8 mouse cellular contexts compared by ENCODE assay signal in genomic region chr11:96145622-96146270, GRCm38 (mm10). TPM values are rescaled to one million over a fixed set of nuclear protein-coding genes. Genes with fewer than 3 reads are reported as not detected.
DNase-seq lines count a peak whose midpoint lies in the region; ATAC-seq and TF ChIP-seq lines count a peak whose summit lies in the region.

No protein-coding gene starts in this region.

- DNase-seq in 3T3-L1 (ENCODE audit: low read depth, low spot score): peak; percentile 86
- DNase-seq in adrenal gland, adult 18-20 months (ENCODE audit: low spot score in 2 of 2): peak; percentile 73 to 75
- DNase-seq in liver, adult 2 months (ENCODE audit: extremely low read depth, low read depth, low spot score): peak; percentile 41
- peak; percentile 83 for DNase-seq in neural tube, embryonic 11.5 days (ENCODE audit: low spot score)
- DNase-seq in testis, postnatal 14 days (ENCODE audit: low spot score): peak; percentile 30

- H3K9me3 ChIP-seq in embryonic facial prominence, embryonic 12.5 days: no peaks in the 10 kb centered on the region
- no peaks in the 10 kb centered on the region for H3K9me3 ChIP-seq in heart, embryonic 11.5 days (replicated peaks; ENCODE audit: control insufficient read depth, low read length)
- H3K9me3 ChIP-seq in kidney, embryonic 14.5 days (ENCODE audit: control insufficient read depth, low read length): no peaks in the 10 kb centered on the region
- no peaks in the 10 kb centered on the region for H3K9me3 ChIP-seq in neural tube, embryonic 11.5 days (ENCODE audit: control insufficient read depth, low read length)

- peaks cover 7% of the 10 kb centered on the region; the same call in 1 of the 2 replicates for H3K4me1 ChIP-seq in embryonic facial prominence, embryonic 12.5 days
- 0 out of 2 replicates have a peak, but pooled peaks cover 2% of the 10 kb centered on the region for H3K4me1 ChIP-seq in heart, embryonic 11.5 days (ENCODE audit: control insufficient read depth, insufficient read depth, low read length)
- 0 out of 2 replicates have a peak, but pooled peaks cover 4% of the 10 kb centered on the region for H3K4me1 ChIP-seq in kidney, embryonic 14.5 days (ENCODE audit: control insufficient read depth, insufficient read depth, low read length)
- H3K4me1 ChIP-seq in liver, adult 2 months (ENCODE audit: control insufficient read depth, insufficient read depth, low read length): no peaks in the 10 kb centered on the region
- H3K4me1 ChIP-seq in neural tube, embryonic 11.5 days (ENCODE audit: control insufficient read depth, insufficient read depth, low read length): 0 out of 2 replicates have a peak, but pooled peaks cover 3% of the 10 kb centered on the region

- TF ChIP-seq POLR2A in liver, adult 2 months (IDR thresholded peaks at IDR 0.05; ENCODE audit: extremely low read depth, insufficient read depth, low read length): no peak

- peak; percentile 88 for TF ChIP-seq CTCF in liver, adult 2 months (IDR thresholded peaks at IDR 0.05; ENCODE audit: low read depth, low read length)

- no peaks in the 10 kb centered on the region for H3K36me3 ChIP-seq in embryonic facial prominence, embryonic 12.5 days
- H3K36me3 ChIP-seq in heart, embryonic 11.5 days (ENCODE audit: control insufficient read depth, insufficient read depth, low read length): no peaks in the 10 kb centered on the region
- H3K36me3 ChIP-seq in kidney, embryonic 14.5 days (ENCODE audit: control insufficient read depth, insufficient read depth, low read length): no peaks in the 10 kb centered on the region
- H3K36me3 ChIP-seq in liver, adult 2 months (ENCODE audit: control insufficient read depth, insufficient read depth, low read length): no peaks in the 10 kb centered on the region
- no peaks in the 10 kb centered on the region for H3K36me3 ChIP-seq in neural tube, embryonic 11.5 days (ENCODE audit: control insufficient read depth, insufficient read depth, low read length)

- no peak overlapping the region for H3K9ac ChIP-seq in embryonic facial prominence, embryonic 12.5 days
- H3K9ac ChIP-seq in heart, embryonic 11.5 days (ENCODE audit: low read depth, low read length): no peak overlapping the region
- no peak overlapping the region; the same call in 1 of the 2 replicates for H3K9ac ChIP-seq in kidney, embryonic 14.5 days (ENCODE audit: low read depth, low read length)
- no peak overlapping the region for H3K9ac ChIP-seq in liver, adult 2 months (ENCODE audit: low read depth, low read length)
- H3K9ac ChIP-seq in neural tube, embryonic 11.5 days (ENCODE audit: low read length): peak overlapping the region; percentile 47

- WGBS in embryonic facial prominence, embryonic 12.5 days: 3% methylated on average over 15 of the region's 15 CpGs
- 2% methylated on average over 15 of the region's 15 CpGs for WGBS in heart, embryonic 11.5 days (ENCODE audit: insufficient replicate concordance)
- under 1% methylated on average over 15 of the region's 15 CpGs for WGBS in kidney, embryonic 14.5 days
- 3% methylated on average over 15 of the region's 15 CpGs for WGBS in liver, adult 2 months
- WGBS in neural tube, embryonic 11.5 days: 2% methylated on average over 15 of the region's 15 CpGs

- H3K4me2 ChIP-seq in embryonic facial prominence, embryonic 12.5 days (replicated peaks): peak overlapping the region; percentile 32
- peak overlapping the region; percentile 48 for H3K4me2 ChIP-seq in heart, embryonic 11.5 days
- H3K4me2 ChIP-seq in kidney, embryonic 14.5 days (replicated peaks; ENCODE audit: low read depth, low read length): peak overlapping the region; percentile 35
- peak overlapping the region; percentile 37 for H3K4me2 ChIP-seq in neural tube, embryonic 11.5 days (ENCODE audit: low read depth)

- no peak overlapping the region for H3K27ac ChIP-seq in embryonic facial prominence, embryonic 12.5 days
- H3K27ac ChIP-seq in heart, embryonic 11.5 days (ENCODE audit: low read depth, low read length): no peak overlapping the region
- H3K27ac ChIP-seq in kidney, embryonic 14.5 days (ENCODE audit: low read depth, low read length): no peak overlapping the region
- H3K27ac ChIP-seq in liver, adult 2 months (replicated peaks; ENCODE audit: insufficient read depth, low read depth, low read length): no peak overlapping the region
- H3K27ac ChIP-seq in neural tube, embryonic 11.5 days (ENCODE audit: low read depth, low read length): no peak overlapping the region

- H3K4me3 ChIP-seq in embryonic facial prominence, embryonic 12.5 days: peak overlapping the region; percentile 13
- no peak overlapping the region for H3K4me3 ChIP-seq in heart, embryonic 11.5 days (ENCODE audit: low read depth, low read length)
- peak overlapping the region; percentile 12 for H3K4me3 ChIP-seq in kidney, embryonic 14.5 days (ENCODE audit: low read length)
- H3K4me3 ChIP-seq in liver, adult 2 months (ENCODE audit: insufficient read depth, low read depth, low read length): no peak overlapping the region
- H3K4me3 ChIP-seq in neural tube, embryonic 11.5 days (ENCODE audit: low read depth, low read length): peak overlapping the region; percentile 15

- H3K79me2 ChIP-seq in liver, adult 2 months (ENCODE audit: control insufficient read depth, insufficient read depth, low read length): no peaks in the 10 kb centered on the region

- 0 out of 2 replicates have a peak, but pooled peaks have one; percentile 41 for ATAC-seq in embryonic facial prominence, embryonic 12.5 days (ENCODE audit: insufficient number of reproducible peaks, insufficient read depth, low FRiP score, low TSS enrichment)
- no peak for ATAC-seq in heart, embryonic 11.5 days (replicated peaks; ENCODE audit: insufficient number of reproducible peaks, low FRiP score, low TSS enrichment)
- peak; percentile 86 for ATAC-seq in kidney, embryonic 14.5 days (ENCODE audit: low FRiP score, low TSS enrichment)
- peak; percentile 65; the same call in 1 of the 2 replicates for ATAC-seq in neural tube, embryonic 11.5 days (ENCODE audit: insufficient read depth, low FRiP score, low TSS enrichment)

- peaks cover 60% of the 10 kb centered on the region for H3K27me3 ChIP-seq in embryonic facial prominence, embryonic 12.5 days
- peaks cover 59% of the 10 kb centered on the region for H3K27me3 ChIP-seq in heart, embryonic 11.5 days (ENCODE audit: control insufficient read depth, insufficient read depth, low read length)
- H3K27me3 ChIP-seq in kidney, embryonic 14.5 days (ENCODE audit: control insufficient read depth, insufficient read depth, low read length): peaks cover 12% of the 10 kb centered on the region
- no peaks in the 10 kb centered on the region for H3K27me3 ChIP-seq in liver, adult 2 months (ENCODE audit: control insufficient read depth, insufficient read depth, low read length)
- H3K27me3 ChIP-seq in neural tube, embryonic 11.5 days (ENCODE audit: control insufficient read depth, insufficient read depth, low read length): peaks cover 13% of the 10 kb centered on the region

RNA-seq across cellular contexts. Expression of gene Ttll6, which starts 12.2 kb away (rescaled TPM):
- total RNA-seq in adrenal gland, adult 18-20 months (2021): not detected
- polyA plus RNA-seq in embryonic facial prominence, embryonic 12.5 days (2016; fragmentation: Nextera tagmentation; extraction: Ambion mirVana): 0.12 TPM in 1 of 2 replicates, not detected in the other
- not detected in 2 replicates for polyA plus RNA-seq in heart, embryonic 11.5 days (2014; fragmentation: Nextera tagmentation; extraction: Ambion mirVana)
- not detected in 2 replicates for polyA plus RNA-seq in kidney, embryonic 14.5 days (2014; fragmentation: Nextera tagmentation; extraction: Ambion mirVana)
- total RNA-seq in liver, adult 2 months (2014; rRNA removed): not detected in 2 replicates
- polyA plus RNA-seq in liver, adult 2 months (2012; rRNA removed): not detected in 2 replicates
- polyA plus RNA-seq in neural tube, embryonic 11.5 days (2014; fragmentation: Nextera tagmentation; extraction: Ambion mirVana): not detected in 2 replicates

RNA-seq across cellular contexts. Expression of gene Calcoco2, which starts 34.0 kb away (rescaled TPM):
- not detected for total RNA-seq in adrenal gland, adult 18-20 months (2021)
- polyA plus RNA-seq in embryonic facial prominence, embryonic 12.5 days (2016; fragmentation: Nextera tagmentation; extraction: Ambion mirVana): not detected in 2 replicates
- polyA plus RNA-seq in heart, embryonic 11.5 days (2014; fragmentation: Nextera tagmentation; extraction: Ambion mirVana): not detected in 2 replicates
- polyA plus RNA-seq in kidney, embryonic 14.5 days (2014; fragmentation: Nextera tagmentation; extraction: Ambion mirVana): not detected in 2 replicates
- total RNA-seq in liver, adult 2 months (2014; rRNA removed): not detected in 2 replicates
- polyA plus RNA-seq in liver, adult 2 months (2012; rRNA removed): not detected in 2 replicates
- polyA plus RNA-seq in neural tube, embryonic 11.5 days (2014; fragmentation: Nextera tagmentation; extraction: Ambion mirVana): not detected in 2 replicates

RNA-seq across cellular contexts. Expression of gene Hoxb13, which starts 48.4 kb away (rescaled TPM):
- not detected for total RNA-seq in adrenal gland, adult 18-20 months (2021)
- polyA plus RNA-seq in embryonic facial prominence, embryonic 12.5 days (2016; fragmentation: Nextera tagmentation; extraction: Ambion mirVana): not detected in 2 replicates
- not detected in 2 replicates for polyA plus RNA-seq in heart, embryonic 11.5 days (2014; fragmentation: Nextera tagmentation; extraction: Ambion mirVana)
- polyA plus RNA-seq in kidney, embryonic 14.5 days (2014; fragmentation: Nextera tagmentation; extraction: Ambion mirVana): not detected in 2 replicates
- not detected in 2 replicates for total RNA-seq in liver, adult 2 months (2014; rRNA removed)
- 0.05 TPM in 1 of 2 replicates, not detected in the other for polyA plus RNA-seq in liver, adult 2 months (2012; rRNA removed)
- 0.33 and 0.35 TPM in 2 replicates for polyA plus RNA-seq in neural tube, embryonic 11.5 days (2014; fragmentation: Nextera tagmentation; extraction: Ambion mirVana)

Comparison
In these comparisons a context has a peak if more than half of its experiments do, and no peak if none do; other contexts are left out.
1. DNase-seq: peak in every context shown above with its lines; median percentile 86 in 3T3-L1; 83 in neural tube, embryonic 11.5 days; 74 in adrenal gland, adult 18-20 months; 41 in liver, adult 2 months; 30 in testis, postnatal 14 days.
2. H3K4me3 ChIP-seq: peak in embryonic facial prominence, embryonic 12.5 days (single experiment), kidney, embryonic 14.5 days (single experiment) and neural tube, embryonic 11.5 days (single experiment); none in heart, embryonic 11.5 days (single experiment) and liver, adult 2 months (single experiment).
3. Peak in every context shown above with its lines, with median percentiles within 50 percentile points of each other: H3K4me2 ChIP-seq.